Mouse (Mus musculus) kidney, postnatal 36 days (tissue): ENCODE measurements around the gene Rpl10.

Source experiments
- DNase-seq, 2 experiments: peaks; one replicate each; pipeline ENCODE4 v3.0.0; 2021 to 2022; ENCODE audit warnings: mixed read lengths in 2 of 2

Rpl10 gene

DNA sequence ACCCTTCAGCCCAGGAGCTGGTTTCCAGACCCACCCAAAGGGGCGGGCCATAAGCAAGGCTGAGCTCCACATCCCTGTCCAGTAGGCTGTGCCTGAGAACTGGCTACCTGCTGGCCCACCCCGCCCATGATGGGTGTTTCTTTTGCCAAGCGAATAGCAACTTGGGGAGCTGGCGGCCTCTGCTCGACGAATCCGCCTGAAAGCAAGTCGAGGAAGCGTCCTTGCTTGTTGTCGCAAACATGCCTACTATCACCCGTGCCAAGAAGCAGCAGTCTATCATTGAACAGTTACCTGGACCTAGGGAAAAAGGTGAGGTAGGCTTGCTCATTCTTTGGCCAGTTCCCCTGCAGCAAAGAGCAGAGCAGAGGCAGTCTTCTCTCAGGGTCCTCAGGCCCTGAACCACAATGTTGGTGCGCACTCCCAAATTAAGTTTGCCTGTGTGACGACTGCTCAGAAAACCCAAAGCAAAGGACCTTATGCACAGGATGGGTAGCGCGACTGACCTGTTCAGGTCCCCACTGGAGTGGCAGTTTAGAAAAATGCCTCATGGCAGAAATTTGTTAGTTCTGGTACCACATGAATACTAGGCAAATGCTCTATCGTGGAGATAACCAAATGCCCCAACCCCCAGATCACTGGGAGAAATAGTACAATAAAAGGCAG, 11.3 kb downstream of the Rpl10 start, which contains the start of the genes Taz and Dnase1l1:
Taz (plus strand) TSS at position 181 of the 663 bp plus-strand sequence.
Dnase1l1 (minus strand) TSS at position 606 of the 663 bp plus-strand sequence.
- DNase-seq, result peak; percentile 90 to 95

DNA sequence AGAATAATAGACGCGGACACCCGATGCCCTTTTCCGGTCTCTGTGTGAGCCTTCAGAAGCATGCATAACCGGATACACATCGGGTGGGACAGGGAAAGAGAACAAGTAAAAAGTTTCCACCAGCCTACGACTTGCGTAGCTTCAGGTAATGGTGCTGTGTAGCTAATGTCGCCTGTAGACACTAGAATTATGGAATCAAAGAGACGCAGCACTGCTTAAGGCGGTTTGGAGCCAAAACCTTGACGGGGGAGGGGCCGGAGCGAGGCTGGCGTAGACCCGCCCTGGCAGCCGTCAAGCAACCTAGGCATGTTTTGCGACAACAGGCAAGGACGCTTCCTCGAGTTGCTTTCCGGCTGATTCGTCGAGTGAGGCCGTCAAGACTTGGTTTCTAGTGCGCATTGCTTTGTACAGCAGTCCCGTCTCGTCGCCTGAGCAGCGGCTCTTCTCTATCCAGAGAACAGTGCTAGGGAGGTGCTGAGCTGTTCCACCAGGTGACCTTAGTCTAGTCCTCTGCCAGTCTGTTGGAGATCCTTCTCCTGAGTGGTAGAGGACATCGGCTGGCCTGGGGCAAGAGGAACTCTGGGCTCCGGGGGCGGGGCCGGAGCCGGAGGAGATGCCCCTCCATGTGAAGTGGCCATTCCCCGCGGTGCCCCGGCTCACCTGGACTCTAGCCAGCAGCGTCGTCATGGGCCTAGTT, 11.9 kb downstream of the Rpl10 start:
- DNase-seq, result peak; percentile 89 to 92

DNA sequence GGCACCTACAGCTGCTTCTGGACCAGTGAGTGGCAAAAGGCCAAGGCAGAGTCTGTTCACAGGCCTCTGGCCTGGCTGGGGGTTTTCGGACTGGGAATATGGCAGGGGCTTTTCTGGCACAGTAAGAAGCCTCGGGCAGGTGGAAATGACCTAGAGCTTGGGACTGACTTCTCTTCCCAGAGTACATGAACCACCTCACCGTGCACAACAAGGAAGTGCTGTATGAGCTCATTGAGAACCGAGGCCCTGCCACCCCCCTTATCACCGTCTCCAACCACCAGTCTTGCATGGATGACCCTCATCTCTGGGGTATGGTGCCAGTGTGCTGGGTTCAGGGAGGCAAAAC, 12.5 kb downstream of the Rpl10 start:
- no peak for DNase-seq

DNA sequence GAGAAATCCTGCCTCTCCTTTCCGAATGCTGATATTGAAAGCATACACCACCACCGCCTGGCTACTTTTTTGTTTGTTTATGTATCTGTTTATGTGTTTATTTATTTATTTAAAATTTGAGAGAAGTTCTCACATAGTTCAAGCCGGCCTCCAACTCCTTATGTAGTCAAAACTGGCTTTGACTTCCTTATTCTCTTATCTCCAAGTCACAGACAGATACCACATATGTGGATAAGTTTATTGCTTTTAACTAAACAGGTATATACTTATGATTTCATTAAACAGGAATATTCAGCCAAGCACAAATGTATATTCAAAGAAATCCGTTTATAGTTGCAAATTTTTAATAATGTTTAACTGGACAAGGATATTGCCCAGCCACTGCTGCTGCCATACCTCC, 22.8 kb downstream of the Rpl10 start:
- no peak for DNase-seq

- DNase-seq, result peak; percentile 94 to 95
These were observed 26.2 kb downstream of the Rpl10 start, which contains the start of gene Atp6ap1 for GRCm38 (mm10) chrX:74296538-74297448. Atp6ap1 (plus strand) TSS chrX:74297097.

GRCm38 (mm10) chrX:74298348-74298747, 27.7 kb downstream of the Rpl10 start:
- no peak for DNase-seq

DNA sequence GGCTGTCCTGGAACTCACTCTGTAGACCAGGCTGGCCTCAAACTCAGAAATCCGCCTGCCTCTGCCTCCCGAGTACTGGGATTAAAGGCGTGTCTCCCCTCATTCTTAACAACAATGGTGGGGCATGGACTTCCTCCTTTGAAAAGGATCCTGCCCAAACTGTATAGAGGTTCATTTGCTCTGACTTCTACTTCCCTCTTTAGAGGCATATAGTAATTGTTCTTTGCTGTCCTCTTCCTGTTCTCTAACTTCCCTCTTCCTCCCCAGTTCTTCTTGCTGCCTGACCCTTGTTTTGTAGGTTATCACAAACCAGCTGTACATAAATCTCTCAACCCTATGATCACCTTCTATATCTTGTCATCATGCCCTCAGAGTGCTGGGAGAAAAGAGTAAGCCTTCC, 29.1 kb downstream of the Rpl10 start:
- DNase-seq, result no peak

GRCm38 (mm10) chrX:74304867-74305700, 34.5 kb downstream of the Rpl10 start, which contains the start of gene Gdi1:
Gdi1 (plus strand) TSS chrX:74304998.
- DNase-seq, result peak; percentile 50 to 79

DNA sequence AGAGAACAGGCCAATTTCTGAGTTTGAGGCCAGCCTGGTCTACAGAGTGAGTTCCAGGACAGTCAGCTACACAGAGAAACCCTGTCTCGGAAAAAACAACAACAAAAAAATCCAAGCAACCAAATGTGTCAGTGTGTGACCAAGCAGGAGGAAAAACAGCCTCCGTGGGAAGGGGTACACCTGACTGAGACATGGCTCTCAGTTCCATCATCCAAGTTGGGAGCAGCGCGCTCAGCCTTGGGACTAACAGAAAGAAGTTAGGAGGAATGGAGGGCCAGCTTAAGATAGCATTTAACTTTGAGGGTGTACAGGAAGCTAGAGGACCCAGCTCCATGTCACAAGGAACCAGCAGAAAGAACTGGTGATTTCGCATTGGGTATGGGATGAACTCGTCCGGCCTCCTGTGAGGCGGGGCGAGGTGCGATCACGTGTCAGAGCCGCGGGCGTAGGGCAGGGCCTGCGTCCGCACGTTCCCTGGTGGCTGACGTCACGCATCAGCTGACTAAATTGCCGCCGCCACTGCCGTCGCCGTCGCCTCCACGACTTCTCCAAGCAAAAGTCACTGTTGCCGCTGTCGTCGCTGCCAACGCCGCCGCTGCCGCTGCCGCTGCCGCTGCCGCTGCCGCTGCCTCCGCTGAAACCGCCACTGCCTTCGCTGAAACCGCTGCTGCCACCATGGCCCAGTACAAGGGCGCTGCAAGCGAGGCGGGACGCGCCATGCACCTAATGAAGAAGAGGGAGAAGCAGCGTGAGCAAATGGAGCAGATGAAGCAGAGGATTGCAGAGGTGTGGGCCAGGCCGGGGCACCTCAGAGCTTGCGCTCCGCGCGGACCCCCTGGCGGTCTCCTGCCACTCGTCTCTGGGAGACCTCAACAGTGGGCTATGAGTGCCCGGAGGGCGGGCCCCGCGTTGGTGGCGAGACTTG, 42.2 kb downstream of the Rpl10 start, which contains the start of gene Fam50a:
Fam50a (plus strand) TSS at position 494 of the 925 bp plus-strand sequence.
- peak; percentile 92 to 94 for DNase-seq
